Mouse (Mus musculus): Measurements from ENCODE around the gene AC131692.1. TPM values are rescaled to one million over a fixed set of nuclear protein-coding genes. Genes with fewer than 3 reads are reported as not detected.
"Not testable (repeated sequence)": the region's sequence is repeated elsewhere in the genome, so short reads cannot be mapped to it uniquely, and the experiment has no call there.

Gene AC131692.1
- polyA plus RNA-seq, 1 experiment from 2014 or later: 0.34 TPM

- Histone ChIP-seq H3K27me3 (no peaks in the 10 kb centered on the region), H3K9me3 (no peaks in the 10 kb centered on the region), H3K9ac (no peak overlapping the region), H3K4me3 (no peak overlapping the region), H3K4me2 (no peak overlapping the region), H3K36me3 (peaks cover 16% of the 10 kb centered on the region), H3K4me1 (peaks cover 16% of the 10 kb centered on the region), H3K27ac (no peak overlapping the region)
- 68% methylated on average over 2 of the region's 2 CpGs for WGBS
- ATAC-seq (ENCODE audit: insufficient number of reproducible peaks, insufficient read depth, low FRiP score, low TSS enrichment, low read depth): no peak
These were observed 30.7 kb downstream of the AC131692.1 start for GRCm38 (mm10) chr19:6124898-6125297.

- no peak overlapping the region for H3K27ac ChIP-seq
- H3K9me3 ChIP-seq: no peaks in the 10 kb centered on the region
- ATAC-seq (ENCODE audit: insufficient number of reproducible peaks, insufficient read depth, low FRiP score, low TSS enrichment, low read depth): no peak
- H3K36me3 ChIP-seq: peaks cover 12% of the 10 kb centered on the region
- no peak overlapping the region for H3K9ac ChIP-seq
- no peaks in the 10 kb centered on the region for H3K27me3 ChIP-seq
- no peak overlapping the region for H3K4me2 ChIP-seq
- no peak overlapping the region for H3K4me3 ChIP-seq
- peaks cover 16% of the 10 kb centered on the region for H3K4me1 ChIP-seq
- WGBS: 21% methylated on average over 4 of the region's 4 CpGs
These were observed 32.1 kb downstream of the AC131692.1 start for GRCm38 (mm10) chr19:6126289-6126688.

- peak overlapping the region; percentile 94 for H3K27ac ChIP-seq
- H3K4me1 ChIP-seq: peaks cover 16% of the 10 kb centered on the region
- peak overlapping the region; percentile 74; the same call in 1 of the 2 replicates for H3K9ac ChIP-seq
- H3K9me3 ChIP-seq: no peaks in the 10 kb centered on the region
- H3K36me3 ChIP-seq: peaks cover 9% of the 10 kb centered on the region; the same call in 1 of the 2 replicates
- 73% methylated on average over 10 of the region's 10 CpGs for WGBS
- peak overlapping the region; percentile 59 for H3K4me3 ChIP-seq
- H3K4me2 ChIP-seq: peak overlapping the region; percentile 61
- no peaks in the 10 kb centered on the region for H3K27me3 ChIP-seq
- ATAC-seq (ENCODE audit: insufficient number of reproducible peaks, insufficient read depth, low FRiP score, low TSS enrichment, low read depth): no peak
These were observed 32.8 kb downstream of the AC131692.1 start for GRCm38 (mm10) chr19:6126789-6127580.

GRCm38 (mm10) chr19:6127760-6128341, 33.6 kb downstream of the AC131692.1 start, which contains the start of gene Snx15:
Gene Snx15 (minus strand): TSS chr19:6128304.
- H3K4me3 ChIP-seq: peak within 1 kb of the TSS; percentile 59
- H3K4me1 ChIP-seq: peaks cover 16% of the 10 kb centered on the region
- no peaks in the 10 kb centered on the region for H3K27me3 ChIP-seq
- peak within 1 kb of the TSS; percentile 74 for H3K9ac ChIP-seq
- under 1% methylated on average over 32 of the region's 32 CpGs for WGBS
- H3K4me2 ChIP-seq: peak within 1 kb of the TSS; percentile 61
- no peaks in the 10 kb centered on the region for H3K9me3 ChIP-seq
- peak; percentile 90 for ATAC-seq (ENCODE audit: insufficient number of reproducible peaks, insufficient read depth, low FRiP score, low TSS enrichment, low read depth)
- H3K36me3 ChIP-seq: peaks cover 4% of the 10 kb centered on the region; the same call in 1 of the 2 replicates
- peak within 1 kb of the TSS; percentile 94 for H3K27ac ChIP-seq

- not testable (repeated sequence) for H3K27ac ChIP-seq; H3K4me3 ChIP-seq; ATAC-seq (ENCODE audit: insufficient number of reproducible peaks, insufficient read depth, low FRiP score, low TSS enrichment, low read depth); H3K9me3 ChIP-seq; H3K4me2 ChIP-seq; H3K9ac ChIP-seq; H3K27me3 ChIP-seq; H3K4me1 ChIP-seq
- 81% methylated on average over 7 of the region's 7 CpGs for WGBS
- peaks cover 15% of the 10 kb centered on the region for H3K36me3 ChIP-seq
These were observed 36.4 kb downstream of the AC131692.1 start for GRCm38 (mm10) chr19:6130414-6131128.

- ATAC-seq (ENCODE audit: insufficient number of reproducible peaks, insufficient read depth, low FRiP score, low TSS enrichment, low read depth): no peak
These were observed 38.1 kb downstream of the AC131692.1 start for GRCm38 (mm10) chr19:6132171-6132827.

GRCm38 (mm10) chr19:6133197-6133596, 39.0 kb downstream of the AC131692.1 start:
- not testable (repeated sequence) for ATAC-seq (ENCODE audit: insufficient number of reproducible peaks, insufficient read depth, low FRiP score, low TSS enrichment, low read depth); H3K9ac ChIP-seq; H3K4me2 ChIP-seq; H3K27me3 ChIP-seq; H3K9me3 ChIP-seq; H3K4me3 ChIP-seq; H3K4me1 ChIP-seq; H3K27ac ChIP-seq
- H3K36me3 ChIP-seq: peaks cover 38% of the 10 kb centered on the region
- WGBS: 55% methylated on average over 1 of the region's 1 CpGs

More at GRCm38 (mm10) chr19:6132171-6132827, 38.1 kb downstream of the AC131692.1 start:
- Histone ChIP-seq H3K9me3 (no peaks in the 10 kb centered on the region), H3K27me3 (no peaks in the 10 kb centered on the region), H3K4me1 (peaks cover 6% of the 10 kb centered on the region), H3K4me2 (no peak overlapping the region), H3K36me3 (peaks cover 33% of the 10 kb centered on the region), H3K4me3 (no peak overlapping the region), H3K27ac (no peak overlapping the region), H3K9ac (no peak overlapping the region)
- whole genome bisulfite sequencing: 80% methylated on average over 7 of the region's 7 CpGs

- no peak for ATAC-seq (ENCODE audit: insufficient number of reproducible peaks, insufficient read depth, low FRiP score, low TSS enrichment, low read depth)
- H3K4me2 ChIP-seq: no peak overlapping the region
- H3K4me1 ChIP-seq: peaks cover 10% of the 10 kb centered on the region
- H3K27ac ChIP-seq: no peak overlapping the region
- peaks cover 38% of the 10 kb centered on the region for H3K36me3 ChIP-seq
- 85% methylated on average over 3 of the region's 3 CpGs for WGBS
- 0 out of 2 replicates have a peak overlapping the region, but pooled peaks have one; percentile 32 for H3K9ac ChIP-seq
- no peaks in the 10 kb centered on the region for H3K9me3 ChIP-seq
- H3K27me3 ChIP-seq: no peaks in the 10 kb centered on the region
- no peak overlapping the region for H3K4me3 ChIP-seq
These were observed 42.2 kb downstream of the AC131692.1 start for GRCm38 (mm10) chr19:6136397-6136796.

- Histone ChIP-seq H3K4me2 (peak overlapping the region; percentile 78), H3K4me1 (peaks cover 10% of the 10 kb centered on the region), H3K27ac (no peak overlapping the region), H3K36me3 (peaks cover 31% of the 10 kb centered on the region), H3K9me3 (no peaks in the 10 kb centered on the region), H3K4me3 (peak overlapping the region; percentile 67), H3K9ac (peak overlapping the region; percentile 86), H3K27me3 (no peaks in the 10 kb centered on the region)
- ATAC-seq (ENCODE audit: insufficient number of reproducible peaks, insufficient read depth, low FRiP score, low TSS enrichment, low read depth): no peak
- WGBS: 93% methylated on average over 6 of the region's 6 CpGs
These were observed 45.5 kb downstream of the AC131692.1 start for GRCm38 (mm10) chr19:6139701-6140100.

GRCm38 (mm10) chr19:6140374-6140677, 46.1 kb downstream of the AC131692.1 start:
- H3K4me2 ChIP-seq: peak overlapping the region; percentile 78
- no peaks in the 10 kb centered on the region for H3K9me3 ChIP-seq
- WGBS: 8% methylated on average over 16 of the region's 16 CpGs
- H3K9ac ChIP-seq: peak overlapping the region; percentile 86
- peak overlapping the region; percentile 67 for H3K4me3 ChIP-seq
- peaks cover 25% of the 10 kb centered on the region for H3K36me3 ChIP-seq
- peaks cover 10% of the 10 kb centered on the region for H3K4me1 ChIP-seq
- ATAC-seq (ENCODE audit: insufficient number of reproducible peaks, insufficient read depth, low FRiP score, low TSS enrichment, low read depth): no peak
- peak overlapping the region; percentile 97 for H3K27ac ChIP-seq
- no peaks in the 10 kb centered on the region for H3K27me3 ChIP-seq

- under 1% methylated on average over 67 of the region's 68 CpGs for WGBS
These were observed 46.6 kb downstream of the AC131692.1 start, which contains the start of gene Batf2 for GRCm38 (mm10) chr19:6140678-6141393. Gene Batf2 (plus strand): TSS chr19:6140983.

More at GRCm38 (mm10) chr19:6140678-6141393, 46.6 kb downstream of the AC131692.1 start, which contains the start of gene Batf2:
- Histone ChIP-seq H3K4me1 (peaks cover 10% of the 10 kb centered on the region), H3K9ac (peak within 1 kb of the TSS; percentile 86), H3K4me3 (peak within 1 kb of the TSS; percentile 67), H3K27ac (peak within 1 kb of the TSS; percentile 97), H3K4me2 (peak within 1 kb of the TSS; percentile 78), H3K27me3 (no peaks in the 10 kb centered on the region), H3K9me3 (no peaks in the 10 kb centered on the region), H3K36me3 (peaks cover 20% of the 10 kb centered on the region)
- ATAC-seq (ENCODE audit: insufficient number of reproducible peaks, insufficient read depth, low FRiP score, low TSS enrichment, low read depth): peak; percentile 90

All from embryonic facial prominence, embryonic 13.5 days (tissue).